Mouse (Mus musculus) embryonic stem cell, embryonic (primary cell): ENCODE results near the gene Pde1b.

Experiments used
- CTCF ChIA-PET, 4 experiments: fragments of 300-600 bp in 2 of 4; fragments of 350-600 bp in 2 of 4; sonication (Branson Sonifier 250); formaldehyde crosslinking; loops; one replicate each; lab custom pipeline; 2022; ENCODE audit warnings: inconsistent platforms in 2 of 4; lab: Charles Lee
- POLR2A ChIA-PET, 4 experiments: fragments of 300-600 bp in 2 of 4; fragments of 350-600 bp in 2 of 4; sonication (Branson Sonifier 250); formaldehyde crosslinking; loops; one replicate each; lab custom pipeline; 2022; ENCODE audit warnings: antibody characterized with exemption in 4 of 4, inconsistent platforms in 1 of 4; lab: Charles Lee

The Pde1b gene

DNA sequence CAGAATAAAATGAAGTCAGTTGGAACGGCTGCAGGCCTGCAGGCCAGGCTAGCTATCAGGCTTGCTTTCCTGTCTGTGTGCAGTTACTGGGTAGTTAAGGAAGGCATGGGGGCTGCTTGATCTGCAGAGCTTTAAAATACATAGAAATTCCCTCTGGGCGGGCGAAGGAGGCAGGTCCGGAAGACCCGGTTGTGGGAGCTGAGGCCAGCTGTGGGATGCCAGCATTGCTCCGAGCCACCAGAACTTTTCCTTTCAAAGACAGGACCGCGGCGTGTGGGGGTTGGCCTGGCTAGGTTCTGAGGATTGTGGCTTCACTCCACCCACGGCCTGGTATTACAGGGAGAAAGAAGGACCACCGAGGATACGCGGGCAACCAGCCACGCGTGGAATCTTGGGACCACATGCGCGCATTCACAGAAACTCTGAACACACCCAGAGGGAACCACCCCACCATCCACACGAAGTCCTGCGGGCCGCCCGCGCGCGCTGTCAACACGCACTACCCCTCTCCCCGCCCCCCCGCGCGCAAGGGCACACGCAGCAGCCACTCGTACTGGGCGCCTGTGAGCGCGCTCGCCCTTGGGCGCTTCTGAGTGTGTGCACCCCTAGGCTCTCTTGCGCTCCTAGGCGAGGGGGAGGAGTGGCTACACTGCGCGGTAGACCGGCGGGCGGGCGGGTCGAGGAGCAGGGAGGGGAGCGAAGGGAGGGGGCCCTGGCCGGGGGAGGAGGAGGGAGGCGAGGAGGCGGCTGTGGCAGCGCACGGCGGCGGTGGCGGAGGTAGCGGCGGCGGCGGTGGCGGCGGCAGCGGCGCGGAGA is at the start of gene Pde1b:
Gene Pde1b (plus strand): TSS at position 600 of the 816 bp plus-strand sequence.
- ChIA-PET POLR2A (interaction anchor here (0.6 to 3.7 kb wide), 22 partner anchors 10 to 1291 kb away, joined by 3 to 29 read pairs (median 4); partner anchors contain the start of gene Ppp1r1a (in 1 of the 4)), CTCF (interaction anchor here in 3 of 4 experiments (0.6 to 1.3 kb wide), 5 partner anchors 28 to 364 kb away, joined by 3 read pairs; no protein-coding TSS in a partner anchor)

DNA sequence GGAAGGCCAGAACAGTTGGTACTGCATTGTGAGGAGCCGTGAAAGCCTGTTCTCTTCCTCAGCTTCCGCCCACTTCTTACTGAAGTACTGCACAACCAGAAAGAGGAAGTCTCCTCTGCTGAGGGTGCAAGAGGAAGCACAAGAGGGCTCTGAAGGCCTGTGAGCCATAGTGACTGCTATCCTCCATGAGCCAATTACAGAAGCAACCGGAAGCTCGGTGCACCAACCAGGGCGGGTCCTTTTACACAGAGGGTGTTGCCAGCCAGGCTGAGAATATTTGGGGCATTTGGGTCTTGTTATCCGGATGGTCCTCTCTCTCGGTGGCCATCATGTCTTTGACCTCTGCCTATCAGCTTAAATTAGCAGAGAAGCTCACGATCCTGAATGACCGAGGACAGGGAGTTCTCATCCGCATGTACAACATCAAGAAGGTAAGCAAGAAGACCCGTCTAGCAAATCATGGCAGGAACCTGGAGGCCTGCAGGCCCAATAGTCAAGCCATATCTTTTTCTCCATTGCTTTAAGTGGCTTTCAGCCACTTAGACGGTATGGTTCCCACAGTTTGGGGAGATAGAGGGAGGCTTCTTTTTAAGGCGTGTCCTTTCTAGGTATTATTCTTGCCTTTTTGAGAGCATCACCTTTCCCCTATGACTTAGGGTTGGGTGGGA is 49.1 kb upstream of the Pde1b start, which contains the start of gene Nckap1l:
Gene Nckap1l (plus strand): TSS at position 244 of the 668 bp plus-strand sequence.
- POLR2A ChIA-PET, result interaction anchor here in 2 of 4 experiments (0.6 to 0.8 kb wide), 2 partner anchors 60 to 415 kb away, joined by 4 read pairs; no protein-coding TSS in a partner anchor
- CTCF ChIA-PET, result no interaction called here

DNA sequence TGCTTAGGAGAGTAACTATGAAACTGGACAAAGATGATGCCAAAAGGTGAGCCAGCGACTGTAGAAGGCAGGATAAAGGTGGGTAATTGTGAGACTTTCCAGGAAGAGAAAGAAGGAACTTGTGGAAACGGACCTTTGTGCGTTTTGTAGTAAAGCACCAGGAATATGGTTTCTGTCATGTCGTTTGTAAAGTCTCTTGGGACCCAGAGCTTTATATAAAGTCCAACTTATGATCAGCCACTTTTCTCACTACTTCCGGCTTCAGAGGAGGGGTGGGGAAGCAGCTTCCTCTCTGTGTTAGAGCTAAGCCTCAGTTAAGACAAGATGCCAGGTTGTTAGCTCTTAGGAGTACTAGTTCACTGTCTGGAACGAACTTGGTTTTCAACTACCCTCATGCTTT is 48.4 kb upstream of the Pde1b start:
- POLR2A ChIA-PET, result no interaction called here
- CTCF ChIA-PET, result no interaction called here

DNA sequence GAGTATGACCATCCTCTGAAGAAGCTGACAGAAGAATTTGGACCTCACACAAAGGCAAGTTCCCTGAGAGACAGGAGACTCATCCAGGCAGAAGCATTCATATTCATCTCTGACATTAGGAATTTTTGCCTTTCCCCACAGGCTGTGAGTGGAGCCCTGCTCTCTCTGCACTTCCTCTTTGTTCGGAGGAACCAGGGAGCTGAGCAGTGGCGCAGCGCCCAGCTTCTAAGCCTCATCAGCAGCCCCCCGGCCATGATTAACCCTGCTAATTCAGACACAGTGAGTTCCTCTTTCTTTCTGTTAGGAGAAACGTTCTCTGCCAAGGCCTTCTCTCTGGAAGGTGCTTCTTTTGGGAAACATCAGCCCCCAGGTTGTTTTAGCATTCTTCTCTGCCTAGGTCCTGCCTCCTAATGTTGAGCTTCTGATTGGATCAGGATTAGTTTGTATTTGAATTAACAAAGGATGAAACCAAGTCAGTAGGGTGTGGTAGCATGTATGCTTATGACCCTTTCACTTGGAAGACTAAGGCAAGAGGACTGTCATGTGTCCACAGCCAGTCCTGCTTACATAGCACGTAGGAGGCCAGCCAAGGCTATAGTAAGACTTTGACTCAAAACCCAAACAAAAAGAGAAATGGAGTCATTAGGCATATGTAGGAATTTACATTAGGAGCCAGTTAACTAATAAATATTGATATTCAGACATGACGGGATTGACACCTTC is 40.1 kb upstream of the Pde1b start:
- ChIA-PET POLR2A (no interaction called here), CTCF (interaction anchor here in 2 of 4 experiments (0.5 to 1.8 kb wide), 3 partner anchors 26 to 1627 kb away, joined by 3 to 10 read pairs (median 4); no protein-coding TSS in a partner anchor)

DNA sequence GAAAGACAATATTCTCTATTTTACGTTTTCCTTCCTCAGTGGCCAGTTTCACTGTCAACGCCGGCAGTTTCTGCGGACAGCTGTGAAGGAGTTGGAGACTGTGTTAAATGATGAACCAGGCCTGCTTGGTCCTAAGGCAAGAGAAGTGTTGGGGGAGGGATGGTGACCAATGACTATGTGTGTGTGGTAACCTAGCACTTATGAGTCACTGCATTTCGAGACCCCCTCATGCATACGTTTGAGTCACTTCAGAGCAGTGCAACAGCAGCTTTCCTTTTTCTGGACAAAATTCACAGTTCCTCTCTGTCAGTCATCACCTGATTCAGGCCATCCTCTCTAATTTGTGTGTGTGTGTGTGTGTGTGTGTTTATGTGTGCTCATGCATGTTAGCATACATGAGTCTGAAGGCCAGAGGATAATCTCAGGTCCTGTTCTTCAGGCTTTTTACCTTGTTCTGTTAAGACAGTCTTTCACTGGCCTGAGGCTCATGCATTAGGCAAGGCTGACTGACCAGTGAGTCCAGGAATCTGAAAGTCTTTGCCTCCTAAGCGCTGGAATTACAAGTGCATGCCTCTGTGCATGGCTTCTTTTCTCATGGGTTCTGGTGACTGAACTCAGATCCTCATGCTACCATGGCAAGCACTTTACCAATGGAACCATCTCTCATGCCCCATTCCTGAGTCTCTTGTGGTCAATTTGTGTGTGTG is 31.2 kb upstream of the Pde1b start:
- ChIA-PET CTCF (no interaction called here), POLR2A (interaction anchor here in 1 of 4 experiments (0.6 kb wide), 1 partner anchor 1927 kb away, joined by 4 read pairs; no protein-coding TSS in a partner anchor)

DNA sequence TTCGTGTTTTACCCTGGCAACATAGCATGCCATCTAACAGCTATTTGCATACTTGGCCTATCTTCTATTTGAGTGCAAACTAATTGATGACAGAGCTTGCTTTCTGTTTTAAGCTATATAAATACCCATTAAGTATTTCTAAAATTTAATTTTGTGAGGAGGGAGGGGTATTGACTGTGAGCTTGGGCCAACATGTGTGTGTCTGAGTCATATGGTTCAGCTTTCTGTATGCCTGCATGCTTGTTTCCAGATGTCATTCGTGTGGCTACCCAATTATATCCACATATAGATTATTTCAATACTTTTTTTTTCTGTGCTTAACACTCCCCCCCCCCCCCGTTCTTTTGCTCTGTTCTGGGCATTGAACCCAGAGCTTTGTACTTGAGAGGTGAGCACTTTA is 30.6 kb upstream of the Pde1b start:
- ChIA-PET CTCF (interaction anchor here in 1 of 4 experiments (0.5 kb wide), 1 partner anchor 421 kb away, joined by 5 read pairs; no protein-coding TSS in a partner anchor), POLR2A (interaction anchor here in 3 of 4 experiments (0.5 to 0.6 kb wide), 3 partner anchors 34 to 1928 kb away, joined by 3 to 4 read pairs (median 3); no protein-coding TSS in a partner anchor)

DNA sequence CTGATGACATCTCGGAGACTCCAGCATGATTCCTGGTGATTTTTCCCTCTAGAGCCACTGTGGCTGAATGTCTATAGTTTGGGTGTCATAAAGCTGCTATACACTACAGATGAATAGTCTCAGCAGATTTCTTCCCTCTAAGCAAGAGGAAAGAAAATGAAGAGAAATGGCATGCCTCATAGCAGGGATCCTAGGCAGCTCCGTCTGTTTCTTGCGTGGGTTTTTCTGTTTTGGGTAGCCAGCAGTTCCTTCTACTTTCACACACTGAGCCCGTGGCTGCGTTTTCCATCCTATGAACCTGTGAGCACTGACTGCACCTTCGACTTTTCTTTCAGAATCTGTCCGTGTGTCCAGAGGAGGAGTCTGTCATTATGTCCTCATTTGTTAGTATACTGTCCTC is 29.7 kb upstream of the Pde1b start:
- CTCF ChIA-PET, result no interaction called here
- POLR2A ChIA-PET, result interaction anchor here in 3 of 4 experiments (0.6 to 1.2 kb wide), 4 partner anchors 9 to 802 kb away, joined by 3 read pairs; no protein-coding TSS in a partner anchor

DNA sequence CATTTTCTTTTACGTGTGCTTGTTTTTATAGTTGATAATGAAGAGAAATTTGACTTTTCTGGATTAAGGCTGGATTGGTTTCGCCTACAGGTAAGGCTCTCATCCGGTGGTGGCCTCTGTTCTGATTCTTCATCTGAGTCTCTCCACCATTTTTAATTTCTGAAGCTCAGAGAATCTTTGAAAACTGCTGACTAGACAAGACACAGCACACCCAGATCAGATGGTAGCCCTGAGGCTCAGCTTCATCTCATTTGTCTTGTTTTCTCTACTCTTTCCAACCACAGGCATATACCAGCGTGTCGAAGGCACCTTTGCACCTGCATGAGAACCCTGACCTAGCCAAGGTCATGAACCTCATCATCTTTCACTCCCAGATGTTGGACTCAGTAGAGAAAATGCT is 29.1 kb upstream of the Pde1b start:
- POLR2A ChIA-PET, result interaction anchor here in 2 of 4 experiments (0.6 to 1.2 kb wide), 2 partner anchors 40 to 91 kb away, joined by 3 read pairs; no protein-coding TSS in a partner anchor
- CTCF ChIA-PET, result no interaction called here

DNA sequence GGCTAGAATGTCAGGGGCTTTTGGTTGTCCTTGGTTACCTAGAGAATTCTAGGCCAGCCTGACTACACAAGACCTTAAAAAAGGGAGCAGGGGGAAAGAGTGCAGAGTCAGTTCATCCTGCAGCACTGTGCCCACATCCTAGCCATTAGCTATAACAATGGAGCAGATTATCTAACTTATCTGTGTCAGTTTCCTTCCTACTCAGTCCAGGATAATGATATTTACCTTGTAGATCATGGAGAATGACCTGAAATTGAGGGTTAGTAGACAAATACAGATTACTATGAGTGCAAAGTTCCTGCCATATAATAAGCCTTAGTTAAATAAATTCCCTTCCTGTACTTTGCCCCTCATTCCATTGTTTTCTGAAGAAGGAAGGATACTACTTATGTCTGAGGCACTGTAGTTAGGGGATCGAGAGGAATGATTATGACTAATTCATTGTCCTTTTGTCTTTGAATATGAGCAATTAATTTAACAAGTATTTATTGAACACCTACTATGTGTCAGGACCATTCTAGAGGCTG is 23.7 kb upstream of the Pde1b start:
- ChIA-PET CTCF (interaction anchor here in 1 of 4 experiments (0.5 kb wide), 1 partner anchor 176 kb away, joined by 3 read pairs; no protein-coding TSS in a partner anchor), POLR2A (no interaction called here)

DNA sequence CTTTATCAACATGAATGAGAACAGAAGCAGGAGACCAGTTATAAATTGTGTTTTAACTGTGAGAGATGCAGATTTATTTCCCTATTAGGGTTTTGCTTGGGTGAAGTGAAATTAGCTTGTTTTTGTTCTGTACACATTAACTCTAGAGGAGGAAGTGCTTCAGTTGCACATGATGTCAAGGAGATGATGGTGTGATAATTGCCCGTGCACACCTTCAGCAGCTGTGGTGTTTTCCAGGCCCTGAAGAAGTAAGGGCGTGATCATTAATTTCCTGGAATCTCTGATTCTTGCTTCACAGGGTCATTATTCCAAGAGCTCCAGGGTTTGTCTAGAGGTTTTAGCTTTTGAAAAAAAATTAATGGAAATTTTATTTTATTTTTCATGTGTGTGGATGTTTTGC is 22.7 kb upstream of the Pde1b start:
- ChIA-PET POLR2A (interaction anchor here in 1 of 4 experiments (1.0 kb wide), 1 partner anchor 39 kb away, joined by 3 read pairs; no protein-coding TSS in a partner anchor), CTCF (no interaction called here)

DNA sequence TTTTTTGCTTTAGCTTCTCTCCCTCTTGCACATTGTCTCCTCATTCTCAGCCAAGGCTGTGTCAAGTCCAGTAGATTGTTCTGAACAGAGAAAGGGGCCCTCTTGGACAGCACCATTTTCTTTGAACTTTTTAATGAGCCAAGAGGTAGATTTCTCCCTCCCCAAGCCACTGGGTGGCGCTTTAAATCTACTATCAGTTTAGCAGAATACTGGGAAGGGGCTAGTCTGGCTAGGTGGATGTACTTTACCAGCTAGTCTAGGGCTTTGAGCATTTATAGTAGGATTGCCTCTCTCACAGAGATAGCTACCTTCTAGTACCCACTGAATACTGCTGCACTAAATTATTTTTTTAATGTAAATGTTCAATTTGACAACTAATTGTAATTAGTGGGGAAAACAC is 20.3 kb upstream of the Pde1b start:
- CTCF ChIA-PET, result interaction anchor here (0.6 to 2.4 kb wide), 15 partner anchors 28 to 200 kb away, joined by 3 to 11 read pairs (median 4); partner anchors contain the start of genes Ppp1r1a (in 1 of the 4) and Zfp385a (in 1 of the 4)
- POLR2A ChIA-PET, result interaction anchor here in 1 of 4 experiments (1.5 kb wide), 1 partner anchor 9 kb away, joined by 3 read pairs; no protein-coding TSS in a partner anchor

DNA sequence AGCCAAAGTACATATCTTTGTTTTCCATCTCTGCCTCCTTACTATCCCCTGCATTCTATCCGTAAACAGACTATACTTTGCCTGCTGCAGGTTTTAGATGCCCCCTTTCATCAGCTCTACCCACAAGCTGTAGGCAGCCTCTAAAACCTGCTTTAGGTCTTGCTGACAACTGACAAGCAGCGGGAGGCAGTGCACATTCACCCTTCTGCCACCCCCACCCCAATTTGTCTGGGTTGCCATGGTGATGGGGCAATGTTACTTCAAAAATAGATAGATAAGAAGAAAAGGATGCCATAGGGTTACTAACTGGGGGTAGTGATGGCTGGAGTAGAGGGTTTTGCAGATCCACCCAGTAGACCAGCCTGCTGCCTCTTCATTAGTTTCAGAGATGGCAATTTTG is 18.3 kb upstream of the Pde1b start:
- ChIA-PET CTCF (interaction anchor here in 1 of 4 experiments (0.6 kb wide), 2 partner anchors 46 kb away, joined by 3 read pairs; no protein-coding TSS in a partner anchor), POLR2A (no interaction called here)

DNA sequence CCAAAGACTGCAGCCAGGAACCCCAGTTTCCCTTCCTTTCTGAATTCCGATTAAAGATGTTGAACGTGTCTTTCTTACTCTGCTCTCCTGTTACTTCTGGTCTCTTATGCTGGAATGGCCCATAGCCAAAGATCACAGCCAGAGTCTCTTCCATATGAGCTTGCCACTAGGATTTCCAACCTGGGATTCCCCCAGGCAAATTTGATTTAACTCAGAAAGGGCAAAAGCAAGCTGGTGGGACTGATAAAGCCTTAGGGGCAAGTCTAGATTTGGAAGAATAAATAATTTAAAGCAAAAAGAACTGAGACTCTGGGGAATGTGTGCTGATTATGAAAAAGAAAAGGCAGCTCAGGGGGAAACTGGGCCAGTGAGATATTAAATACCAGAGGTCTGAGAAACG is 17.7 kb upstream of the Pde1b start:
- CTCF ChIA-PET, result interaction anchor here in 2 of 4 experiments (0.6 to 1.8 kb wide), 3 partner anchors 45 to 138 kb away, joined by 3 to 4 read pairs (median 4); no protein-coding TSS in a partner anchor
- POLR2A ChIA-PET, result interaction anchor here in 1 of 4 experiments (1.1 kb wide), 1 partner anchor 29 kb away, joined by 6 read pairs; no protein-coding TSS in a partner anchor

DNA sequence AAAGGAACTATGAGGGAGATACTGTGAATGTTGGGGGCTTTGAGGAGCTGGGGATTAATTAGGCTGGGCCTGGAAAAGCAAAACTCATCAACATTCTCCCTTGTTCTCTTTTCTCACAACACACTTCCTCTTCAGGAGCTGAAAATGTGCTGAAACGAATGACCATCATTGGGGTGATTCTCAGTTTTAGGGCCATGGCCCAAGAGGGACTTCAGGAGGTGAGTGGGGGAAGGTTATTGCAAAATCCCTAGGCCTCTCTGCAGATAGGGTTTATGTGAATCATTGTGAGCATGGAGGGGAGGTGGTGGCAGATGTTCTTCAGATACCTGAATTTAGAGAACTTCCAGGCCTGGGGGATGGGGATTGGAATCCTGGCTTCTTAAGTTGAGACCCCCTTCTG is 16.2 kb upstream of the Pde1b start:
- CTCF ChIA-PET, result interaction anchor here in 2 of 4 experiments (0.6 to 1.8 kb wide), 3 partner anchors 51 to 66 kb away, joined by 3 to 4 read pairs (median 4); partner anchors contain the start of gene Ppp1r1a (in 1 of the 2)
- POLR2A ChIA-PET, result interaction anchor here in 2 of 4 experiments (0.5 to 0.6 kb wide), 2 partner anchors 41 to 77 kb away, joined by 3 read pairs; no protein-coding TSS in a partner anchor

DNA sequence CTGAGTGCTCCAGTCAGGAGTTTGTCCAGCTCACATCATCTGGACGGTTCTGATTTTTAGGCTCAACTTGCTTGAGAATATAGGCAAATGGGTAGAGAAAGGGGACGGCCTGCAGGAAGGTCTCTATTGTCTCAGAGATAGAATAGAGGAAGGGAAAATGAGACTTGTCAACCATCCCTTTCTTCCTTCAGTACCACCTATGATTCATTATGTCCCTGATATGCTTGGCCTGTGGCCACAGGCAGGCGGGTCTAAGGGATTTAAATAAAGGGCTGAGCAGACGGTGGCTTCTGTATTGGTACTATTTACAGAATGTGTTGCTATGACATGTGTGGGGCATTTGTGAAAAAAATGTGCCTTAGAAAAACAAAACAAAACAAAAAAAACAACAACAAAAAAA is 14.5 kb upstream of the Pde1b start:
- ChIA-PET POLR2A (no interaction called here), CTCF (no interaction called here)

DNA sequence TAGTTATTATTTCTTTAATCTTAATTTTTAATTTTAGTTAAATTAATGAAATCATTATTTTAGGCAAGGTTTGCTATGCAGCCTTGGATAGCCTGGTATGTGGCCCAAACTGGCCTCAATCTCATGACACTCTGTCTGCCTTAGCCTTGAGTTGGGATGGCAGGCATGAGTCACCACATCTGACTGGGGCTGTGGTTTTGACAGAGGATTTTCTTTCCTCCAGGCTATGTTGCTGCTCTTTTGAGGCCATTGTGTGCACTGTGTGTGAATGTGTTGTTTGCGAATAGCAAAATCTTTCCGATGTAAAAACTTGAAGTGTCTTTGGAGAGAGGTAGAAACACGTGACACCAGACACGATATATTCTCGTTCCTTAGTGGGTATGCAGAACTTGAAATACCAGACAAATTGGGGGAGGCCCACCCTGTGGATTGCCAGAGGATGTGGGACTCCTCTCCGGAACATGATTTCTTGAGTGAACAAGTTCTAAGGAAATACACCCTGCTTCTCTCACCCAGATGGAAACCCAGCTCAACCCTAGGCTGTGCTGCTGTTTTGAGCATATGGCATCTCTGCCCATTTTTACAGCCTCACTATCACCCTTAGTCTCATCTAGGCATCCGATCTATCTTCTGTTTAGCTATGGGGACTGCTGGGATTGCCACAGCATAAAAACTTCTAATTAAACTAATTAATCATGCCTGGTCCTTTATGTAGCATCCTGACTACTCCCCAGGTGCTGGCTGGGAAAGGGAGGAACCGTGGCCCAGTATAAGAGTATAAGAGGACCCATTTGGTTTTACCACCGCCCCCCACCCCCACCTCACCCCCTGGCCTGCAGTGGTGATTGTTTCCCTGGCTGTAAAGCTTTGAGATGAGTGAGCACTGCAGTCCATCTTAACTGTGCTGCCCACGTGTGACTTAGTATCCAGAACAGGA is 6.4 kb upstream of the Pde1b start:
- ChIA-PET CTCF (interaction anchor here in 3 of 4 experiments (0.6 to 1.1 kb wide), 3 partner anchors 17 to 55 kb away, joined by 3 read pairs; no protein-coding TSS in a partner anchor), POLR2A (interaction anchor here in 1 of 4 experiments (0.6 kb wide), 1 partner anchor 22 kb away, joined by 4 read pairs; no protein-coding TSS in a partner anchor)
